Mouse (Mus musculus) hematopoietic stem cell, adult 5-6 weeks (primary cell): Measurements from ENCODE around the gene Psmb3. TPM values are rescaled to one million over a fixed set of nuclear protein-coding genes. Genes with fewer than 3 reads are reported as not detected.

ENCODE experiments used
- ATAC-seq, 2 experiments: fragments of 125-278 bp in 1 of 2; replicated peaks in 1 of 2; 2 replicates each; pipeline ENCODE4 v1.8.0; 2016 to 2017; ENCODE audit warnings: inconsistent platforms in 2 of 2, mild to moderate bottlenecking in 2 of 2, moderate number of reproducible peaks in 2 of 2, low read depth in 1 of 2, moderate TSS enrichment in 1 of 2; ENCODE audit not compliant: low FRiP score in 2 of 2, poor library complexity in 2 of 2, severe bottlenecking in 2 of 2, insufficient read depth in 1 of 2, low TSS enrichment in 1 of 2
- total RNA-seq: library from RNA; stranded (forward); fragments of 172-1452, 232-1000 nt; gene quantifications from 2 replicates; pipeline ENCODE4 v1.2.3, GENCODE M21; 2017

The Psmb3 gene
- total RNA-seq, 1 experiment from 2014 or later = 93.0 TPM

- no peak for ATAC-seq
Observed at GRCm38 (mm10) chr11:97664771-97665240, 38.4 kb upstream of the Psmb3 start.

- no peak for ATAC-seq
Observed at GRCm38 (mm10) chr11:97665431-97665830, 37.8 kb upstream of the Psmb3 start.

- no peak for ATAC-seq
Observed at GRCm38 (mm10) chr11:97666221-97666620, 37.0 kb upstream of the Psmb3 start.

GRCm38 (mm10) chr11:97666794-97667193 is 36.4 kb upstream of the Psmb3 start:
- ATAC-seq = no peak

GRCm38 (mm10) chr11:97668160-97668559 is 35.0 kb upstream of the Psmb3 start:
- no peak for ATAC-seq

- no peak for ATAC-seq
Observed at GRCm38 (mm10) chr11:97669268-97669667, 33.9 kb upstream of the Psmb3 start.

GRCm38 (mm10) chr11:97669829-97670228 is 33.4 kb upstream of the Psmb3 start:
- ATAC-seq = no peak

GRCm38 (mm10) chr11:97670234-97671176 is 32.7 kb upstream of the Psmb3 start:
- no peak for ATAC-seq

- no peak for ATAC-seq
Observed at GRCm38 (mm10) chr11:97671177-97671527, 32.0 kb upstream of the Psmb3 start.

- no peak for ATAC-seq
Observed at GRCm38 (mm10) chr11:97673148-97673547, 30.1 kb upstream of the Psmb3 start.

GRCm38 (mm10) chr11:97676050-97676754 is 27.0 kb upstream of the Psmb3 start:
- no peak for ATAC-seq

- no peak for ATAC-seq
Observed at GRCm38 (mm10) chr11:97677381-97677780, 25.8 kb upstream of the Psmb3 start.

GRCm38 (mm10) chr11:97677842-97678241 is 25.4 kb upstream of the Psmb3 start:
- no peak for ATAC-seq

GRCm38 (mm10) chr11:97678301-97678700 is 24.9 kb upstream of the Psmb3 start:
- ATAC-seq = no peak

GRCm38 (mm10) chr11:97680430-97680829 is 22.8 kb upstream of the Psmb3 start:
- ATAC-seq = no peak

- ATAC-seq = no peak
Observed at GRCm38 (mm10) chr11:97682504-97683055, 20.6 kb upstream of the Psmb3 start.

- ATAC-seq = peak in 1 of 2 experiments; percentile 15; a peak in 1 of 4 replicates
Observed at GRCm38 (mm10) chr11:97684063-97684680, 19.0 kb upstream of the Psmb3 start.

- no peak for ATAC-seq
Observed at GRCm38 (mm10) chr11:97684766-97685165, 18.4 kb upstream of the Psmb3 start.
